Mouse (Mus musculus): ENCODE measurements around the gene Gpx4. TPM values are rescaled to one million over a fixed set of nuclear protein-coding genes. Genes with fewer than 3 reads are reported as not detected.

The Gpx4 gene
- polyA plus RNA-seq, 1 experiment from 2014 or later = 484 TPM

DNA sequence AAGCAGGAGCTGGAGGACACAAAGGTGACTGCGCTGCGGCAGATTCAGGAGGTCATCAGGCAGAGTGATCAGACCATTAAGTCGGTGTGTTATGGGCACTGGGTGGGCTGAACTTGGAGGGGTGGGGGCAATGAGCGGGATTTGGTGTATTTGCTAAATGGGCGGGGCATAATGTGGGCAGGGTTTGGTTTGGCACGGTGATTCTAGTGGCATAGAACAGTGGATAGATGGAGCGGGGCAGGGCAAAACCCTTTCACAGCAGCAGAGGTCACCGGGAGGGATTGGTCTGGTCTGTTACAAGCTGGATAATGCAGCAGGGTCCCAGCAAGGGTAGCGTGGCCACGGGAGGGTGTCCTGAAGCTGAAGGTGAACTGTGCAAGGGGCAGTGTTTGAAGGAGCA, 21.5 kb upstream of the Gpx4 start:
- no peak overlapping the region for H3K4me3 ChIP-seq
- 80% methylated on average over 10 of the region's 10 CpGs for WGBS
- H3K4me2 ChIP-seq (replicated peaks) = no peak overlapping the region
- H3K4me1 ChIP-seq = no peaks in the 10 kb centered on the region
- H3K27me3 ChIP-seq = peaks cover 3% of the 10 kb centered on the region
- no peak overlapping the region for H3K9ac ChIP-seq
- ATAC-seq (ENCODE audit: low FRiP score) = no peak; the same call in 1 of the 2 replicates
- 0 out of 2 replicates have a peak, but pooled peaks cover 5% of the 10 kb centered on the region for H3K9me3 ChIP-seq (replicated peaks)
- no peaks in the 10 kb centered on the region for H3K36me3 ChIP-seq
- no peak overlapping the region for H3K27ac ChIP-seq

DNA sequence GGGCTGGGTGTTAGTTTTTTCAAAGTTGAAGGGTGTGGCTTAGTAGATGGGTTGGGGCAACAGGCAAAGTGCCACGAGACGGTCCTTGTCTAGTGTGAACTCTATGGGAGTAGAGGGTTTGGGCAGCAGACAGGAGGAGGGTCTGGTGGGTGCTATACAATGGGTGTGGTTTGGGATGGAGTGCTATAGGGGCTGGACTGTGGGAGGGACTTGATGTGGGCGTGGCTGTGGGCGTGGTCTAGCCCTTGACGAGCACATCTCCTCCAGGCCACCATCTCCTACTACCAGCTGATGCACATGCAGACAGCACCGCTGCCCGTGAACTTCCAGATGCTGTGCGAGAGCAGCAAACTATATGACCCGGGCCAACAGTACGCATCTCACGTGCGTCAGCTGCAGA, 21.1 kb upstream of the Gpx4 start:
- Histone ChIP-seq H3K36me3 (no peaks in the 10 kb centered on the region), H3K4me1 (0 out of 2 replicates have a peak, but pooled peaks cover 3% of the 10 kb centered on the region), H3K27ac (no peak overlapping the region), H3K4me2 (replicated peaks) (no peak overlapping the region), H3K4me3 (no peak overlapping the region), H3K27me3 (no peaks in the 10 kb centered on the region), H3K9me3 (replicated peaks) (0 out of 2 replicates have a peak, but pooled peaks cover 5% of the 10 kb centered on the region), H3K9ac (no peak overlapping the region)
- peak; percentile 43 for ATAC-seq (ENCODE audit: low FRiP score)
- WGBS = 61% methylated on average over 12 of the region's 12 CpGs

DNA sequence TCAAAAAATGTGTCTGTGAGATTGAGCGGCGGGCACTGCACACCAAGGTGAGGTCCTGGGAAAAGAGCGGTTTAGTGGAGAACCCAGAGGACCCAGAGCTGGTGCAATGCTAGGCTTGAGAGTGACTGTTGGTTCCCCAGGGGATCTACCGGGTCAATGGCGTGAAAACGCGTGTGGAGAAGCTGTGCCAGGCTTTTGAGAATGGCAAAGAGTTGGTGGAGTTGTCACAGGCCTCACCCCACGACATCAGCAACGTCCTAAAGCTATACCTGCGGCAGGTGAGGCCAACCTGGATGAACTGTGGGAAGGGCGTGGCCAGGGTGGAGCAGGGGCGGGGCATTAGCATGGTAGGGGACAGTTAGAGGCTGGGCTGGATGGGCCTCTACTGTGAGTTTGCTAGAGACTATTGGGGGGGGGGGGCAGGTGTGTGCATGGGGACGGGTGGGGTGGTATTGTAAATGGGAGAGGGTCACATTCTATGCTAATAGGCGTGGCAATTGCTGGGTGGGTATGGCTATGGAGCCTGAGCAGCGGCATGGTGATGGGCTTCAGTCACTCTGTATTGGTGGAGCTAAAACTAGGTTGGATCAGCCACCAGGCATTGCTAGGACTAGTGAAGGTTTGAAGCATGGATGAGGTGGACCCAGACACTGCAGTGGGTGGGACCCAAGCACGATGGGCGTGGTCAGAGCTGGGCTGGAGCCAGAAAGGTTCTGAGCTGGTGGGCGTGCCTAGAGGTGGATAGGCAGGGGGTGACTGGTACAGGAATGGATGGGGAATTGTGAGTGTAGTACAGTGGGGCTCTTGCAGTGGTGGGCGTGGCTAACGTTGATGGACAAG, 19.1 kb upstream of the Gpx4 start:
- no peak overlapping the region for H3K4me3 ChIP-seq
- 72% methylated on average over 20 of the region's 20 CpGs for WGBS

DNA sequence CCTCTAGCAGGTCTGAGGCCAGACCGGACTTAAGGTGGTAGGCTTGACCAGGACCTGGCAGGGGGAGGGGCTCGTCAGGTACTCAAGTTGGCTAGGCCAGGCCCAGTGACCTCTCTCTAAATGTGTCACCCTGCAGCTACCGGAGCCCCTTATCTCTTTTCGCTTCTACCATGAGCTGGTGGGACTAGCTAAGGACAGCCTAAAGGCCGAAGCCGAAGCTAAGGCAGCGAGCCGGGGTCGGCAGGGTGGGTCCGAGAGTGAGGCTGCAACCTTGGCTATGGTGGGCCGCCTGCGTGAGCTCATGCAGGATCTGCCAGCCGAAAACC, 18.5 kb upstream of the Gpx4 start:
- H3K9ac ChIP-seq = no peak overlapping the region
- WGBS = 93% methylated on average over 13 of the region's 13 CpGs
- H3K9me3 ChIP-seq (replicated peaks) = no peaks in the 10 kb centered on the region
- no peaks in the 10 kb centered on the region for H3K36me3 ChIP-seq
- H3K4me2 ChIP-seq (replicated peaks) = no peak overlapping the region
- no peaks in the 10 kb centered on the region for H3K27me3 ChIP-seq
- ATAC-seq (ENCODE audit: low FRiP score) = no peak
- no peak overlapping the region for H3K4me3 ChIP-seq
- no peak overlapping the region for H3K27ac ChIP-seq
- 0 out of 2 replicates have a peak, but pooled peaks cover 3% of the 10 kb centered on the region for H3K4me1 ChIP-seq

More for the DNA sequence above, 19.1 kb upstream of the Gpx4 start:
- Histone ChIP-seq H3K27me3 (no peaks in the 10 kb centered on the region), H3K27ac (no peak overlapping the region), H3K4me2 (replicated peaks) (no peak overlapping the region), H3K9me3 (replicated peaks) (0 out of 2 replicates have a peak, but pooled peaks cover 2% of the 10 kb centered on the region), H3K9ac (no peak overlapping the region), H3K36me3 (no peaks in the 10 kb centered on the region), H3K4me1 (0 out of 2 replicates have a peak, but pooled peaks cover 3% of the 10 kb centered on the region)
- ATAC-seq (ENCODE audit: low FRiP score) = 0 out of 2 replicates have a peak, but pooled peaks have one; percentile 21

DNA sequence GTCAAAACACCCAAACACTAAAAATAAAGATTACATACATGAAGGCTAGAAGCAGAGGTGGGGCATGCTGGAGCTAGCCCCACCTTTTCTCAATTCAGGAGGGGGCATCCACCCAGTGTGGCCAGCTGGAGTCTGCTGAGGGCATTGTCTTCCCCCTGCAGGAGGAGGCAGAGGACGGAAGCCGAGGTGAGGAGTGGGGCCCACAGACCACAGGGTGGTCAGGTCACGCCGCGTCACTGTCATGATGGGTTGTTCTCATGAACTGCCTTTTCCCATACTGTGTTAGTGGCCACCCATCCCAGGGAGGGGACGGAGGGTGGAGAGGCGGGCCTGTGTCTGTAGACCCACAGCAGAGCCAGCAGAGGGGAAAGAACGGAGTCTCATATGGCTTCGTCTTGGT, 16.8 kb upstream of the Gpx4 start:
- Histone ChIP-seq H3K9ac (0 out of 2 replicates have a peak overlapping the region, but pooled peaks have one; percentile 27), H3K4me2 (replicated peaks) (no peak overlapping the region)
- 86% methylated on average over 9 of the region's 9 CpGs for WGBS

DNA sequence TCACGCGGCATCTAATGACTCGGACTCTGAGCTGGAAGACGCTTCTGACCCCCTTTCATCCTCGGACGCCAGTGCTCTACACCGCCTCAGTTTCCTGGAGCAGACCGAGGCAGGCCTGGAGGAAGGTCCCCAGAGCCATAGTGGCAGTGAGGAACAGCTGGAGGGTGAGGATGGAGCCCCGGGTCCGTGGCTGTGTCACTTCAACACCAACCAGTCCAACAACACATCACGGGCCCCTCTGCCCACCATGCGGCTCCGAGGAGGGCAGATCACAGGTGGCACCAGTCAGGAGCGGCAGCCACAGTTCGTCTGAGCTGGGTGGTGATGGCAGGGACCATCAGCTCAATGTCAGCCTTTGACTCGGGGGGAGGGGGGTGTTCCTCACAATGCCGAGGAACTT, 16.2 kb upstream of the Gpx4 start:
- no peak overlapping the region for H3K4me3 ChIP-seq
- WGBS = 86% methylated on average over 17 of the region's 17 CpGs

More for the DNA sequence above, 16.8 kb upstream of the Gpx4 start:
- 0 out of 2 replicates have a peak, but pooled peaks cover 3% of the 10 kb centered on the region for H3K4me1 ChIP-seq
- H3K36me3 ChIP-seq = peaks cover 8% of the 10 kb centered on the region
- H3K4me3 ChIP-seq = no peak overlapping the region
- no peaks in the 10 kb centered on the region for H3K9me3 ChIP-seq (replicated peaks)
- H3K27ac ChIP-seq = no peak overlapping the region
- H3K27me3 ChIP-seq = no peaks in the 10 kb centered on the region
- ATAC-seq (ENCODE audit: low FRiP score) = no peak

DNA sequence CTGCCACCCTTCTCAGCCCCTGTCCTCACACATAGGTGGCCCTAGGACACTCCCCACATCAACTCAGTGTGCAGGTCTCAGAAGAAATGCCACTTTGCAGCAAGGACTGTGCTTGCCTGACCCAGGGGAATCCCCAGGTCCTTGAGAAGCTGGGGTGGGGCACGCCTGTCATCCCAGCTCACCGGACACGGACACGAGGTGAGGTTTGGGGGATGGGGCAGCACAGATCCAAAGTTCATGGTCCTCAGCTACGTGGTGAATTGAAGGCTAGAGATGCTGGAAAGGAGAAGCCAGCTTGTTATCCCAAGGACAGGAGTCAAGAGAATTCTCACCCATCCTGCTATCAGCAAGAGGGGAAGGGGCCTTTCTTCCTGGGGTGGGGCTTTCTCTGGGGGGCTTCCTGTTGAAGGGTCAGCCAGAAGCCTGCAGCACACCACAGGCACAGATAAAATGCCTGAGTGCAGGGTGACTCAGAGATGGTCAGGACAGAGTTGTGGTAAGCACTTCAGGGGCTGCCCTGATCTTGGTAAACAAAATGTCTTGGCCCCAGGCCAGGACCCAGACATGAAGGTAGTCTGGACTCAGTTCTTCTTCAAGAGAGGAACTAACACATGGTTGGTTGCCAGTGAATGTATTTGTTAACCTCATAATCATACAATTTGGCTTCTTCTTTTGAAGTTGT, 14.0 kb upstream of the Gpx4 start:
- WGBS = 81% methylated on average over 5 of the region's 5 CpGs
- peak overlapping the region; percentile 23; the same call in 1 of the 2 replicates for H3K27ac ChIP-seq
- no peak overlapping the region for H3K4me2 ChIP-seq (replicated peaks)
- H3K36me3 ChIP-seq = peaks cover 34% of the 10 kb centered on the region
- H3K9me3 ChIP-seq (replicated peaks) = no peaks in the 10 kb centered on the region
- ATAC-seq (ENCODE audit: low FRiP score) = no peak
- peaks cover 7% of the 10 kb centered on the region for H3K4me1 ChIP-seq
- H3K9ac ChIP-seq = no peak overlapping the region
- no peak overlapping the region for H3K4me3 ChIP-seq
- H3K27me3 ChIP-seq = no peaks in the 10 kb centered on the region

More for the DNA sequence above, 16.2 kb upstream of the Gpx4 start:
- Histone ChIP-seq H3K27ac (no peak overlapping the region), H3K4me1 (0 out of 2 replicates have a peak, but pooled peaks cover 3% of the 10 kb centered on the region), H3K9ac (peak overlapping the region; percentile 27; the same call in 1 of the 2 replicates), H3K4me2 (replicated peaks) (no peak overlapping the region), H3K36me3 (peaks cover 14% of the 10 kb centered on the region), H3K9me3 (replicated peaks) (no peaks in the 10 kb centered on the region), H3K27me3 (no peaks in the 10 kb centered on the region)
- no peak for ATAC-seq (ENCODE audit: low FRiP score)

DNA sequence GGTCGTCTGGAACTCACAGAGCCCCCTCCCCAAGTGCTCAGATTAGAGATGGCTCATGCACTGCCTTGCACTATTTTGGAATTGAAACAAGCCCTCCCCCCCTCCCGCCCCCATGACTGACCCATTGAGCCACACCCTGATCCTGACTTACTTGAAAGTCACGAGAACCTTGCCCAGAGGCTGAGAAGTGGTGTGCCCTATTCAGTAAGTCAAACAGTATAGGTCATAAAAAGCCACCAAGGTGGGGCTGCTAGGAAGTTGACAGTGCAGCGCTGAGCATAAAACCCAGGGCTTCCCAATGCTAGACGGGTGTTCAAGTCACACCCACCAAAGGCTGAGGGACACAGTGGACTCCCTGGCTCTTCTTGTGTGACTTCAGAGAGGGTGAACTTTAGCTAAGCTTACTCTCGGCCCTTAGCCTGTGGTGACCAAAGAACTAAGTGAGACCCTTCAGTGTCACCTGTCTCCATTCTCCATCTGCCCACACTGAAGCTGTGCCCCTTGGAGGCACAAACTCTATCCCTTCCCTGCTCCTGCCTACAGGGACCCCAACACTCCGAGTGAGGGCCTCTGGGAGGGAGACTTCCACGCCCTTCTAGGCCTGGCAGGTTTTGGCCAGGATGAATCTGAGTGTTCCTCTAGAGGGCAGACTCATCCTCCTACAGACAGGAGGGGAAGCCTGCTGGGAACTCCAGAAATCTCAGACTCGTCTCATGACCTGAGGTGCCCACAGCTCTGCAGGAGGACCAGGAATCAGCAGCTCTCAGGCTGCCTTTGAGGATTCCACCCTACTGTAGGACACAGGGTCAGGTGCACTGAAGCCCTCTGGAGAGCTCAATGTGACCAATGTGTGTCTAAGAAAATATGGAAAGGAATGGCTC, 13.2 kb upstream of the Gpx4 start:
- ATAC-seq (ENCODE audit: low FRiP score) = no peak
- no peak overlapping the region for H3K4me2 ChIP-seq (replicated peaks)
- H3K4me1 ChIP-seq = peaks cover 15% of the 10 kb centered on the region
- H3K27ac ChIP-seq = peak overlapping the region; percentile 23; the same call in 1 of the 2 replicates
- no peak overlapping the region for H3K4me3 ChIP-seq
- H3K27me3 ChIP-seq = no peaks in the 10 kb centered on the region
- no peaks in the 10 kb centered on the region for H3K9me3 ChIP-seq (replicated peaks)
- 46% methylated on average over 9 of the region's 9 CpGs for WGBS
- H3K36me3 ChIP-seq = peaks cover 38% of the 10 kb centered on the region
- H3K9ac ChIP-seq = no peak overlapping the region

DNA sequence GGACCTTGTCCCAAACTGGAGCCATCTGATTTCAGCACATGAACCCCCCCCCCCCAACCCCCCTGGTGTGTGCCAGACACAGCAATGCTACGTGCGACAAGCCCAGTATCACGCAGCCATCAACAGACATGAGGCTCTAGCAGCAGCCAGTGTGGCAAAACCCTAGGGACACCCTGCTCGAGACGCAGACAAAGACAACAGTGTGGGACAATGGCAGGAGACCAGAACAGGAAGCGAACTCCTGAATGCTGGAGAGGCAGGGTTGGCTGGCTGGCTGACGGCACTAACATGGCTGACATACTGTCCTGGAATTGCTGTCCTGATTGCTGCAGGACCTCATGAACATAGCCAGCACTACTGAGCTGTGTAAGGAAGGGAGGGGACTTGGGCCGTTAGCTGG, 11.8 kb upstream of the Gpx4 start:
- H3K4me3 ChIP-seq = no peak overlapping the region
- no peaks in the 10 kb centered on the region for H3K27me3 ChIP-seq
- no peak overlapping the region for H3K4me2 ChIP-seq (replicated peaks)
- 0 out of 2 replicates have a peak overlapping the region, but pooled peaks have one; percentile 44 for H3K27ac ChIP-seq
- peaks cover 20% of the 10 kb centered on the region for H3K4me1 ChIP-seq
- ATAC-seq (ENCODE audit: low FRiP score) = no peak
- no peak overlapping the region; the same call in 1 of the 2 replicates for H3K9ac ChIP-seq
- peaks cover 38% of the 10 kb centered on the region for H3K36me3 ChIP-seq
- no peaks in the 10 kb centered on the region for H3K9me3 ChIP-seq (replicated peaks)
- 71% methylated on average over 8 of the region's 8 CpGs for WGBS

DNA sequence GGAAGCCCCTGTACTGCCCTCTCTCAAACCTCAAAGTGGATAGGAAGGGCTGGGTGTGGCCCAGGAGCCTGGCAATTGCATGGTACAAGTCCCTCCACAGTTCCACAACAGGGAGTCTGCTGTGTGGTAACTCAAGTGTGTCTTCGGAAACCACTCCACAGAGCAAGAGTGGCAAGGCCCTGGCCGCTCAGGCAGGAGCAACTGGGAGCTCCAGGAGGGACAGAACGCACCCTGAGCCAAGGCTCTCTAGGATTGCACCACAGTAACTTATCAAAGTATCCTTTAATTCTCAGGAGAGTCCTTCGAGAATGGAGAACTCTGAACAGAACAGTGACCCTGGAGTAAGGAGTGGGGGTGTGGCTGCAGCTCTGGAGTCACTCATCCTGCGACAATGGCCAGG, 11.3 kb upstream of the Gpx4 start:
- Histone ChIP-seq H3K9ac (no peak overlapping the region), H3K9me3 (replicated peaks) (no peaks in the 10 kb centered on the region), H3K4me3 (no peak overlapping the region), H3K4me1 (peaks cover 18% of the 10 kb centered on the region), H3K36me3 (peaks cover 38% of the 10 kb centered on the region), H3K27me3 (no peaks in the 10 kb centered on the region), H3K27ac (0 out of 2 replicates have a peak overlapping the region, but pooled peaks have one; percentile 44), H3K4me2 (replicated peaks) (no peak overlapping the region)
- 97% methylated on average over 5 of the region's 5 CpGs for WGBS
- no peak for ATAC-seq (ENCODE audit: low FRiP score)

DNA sequence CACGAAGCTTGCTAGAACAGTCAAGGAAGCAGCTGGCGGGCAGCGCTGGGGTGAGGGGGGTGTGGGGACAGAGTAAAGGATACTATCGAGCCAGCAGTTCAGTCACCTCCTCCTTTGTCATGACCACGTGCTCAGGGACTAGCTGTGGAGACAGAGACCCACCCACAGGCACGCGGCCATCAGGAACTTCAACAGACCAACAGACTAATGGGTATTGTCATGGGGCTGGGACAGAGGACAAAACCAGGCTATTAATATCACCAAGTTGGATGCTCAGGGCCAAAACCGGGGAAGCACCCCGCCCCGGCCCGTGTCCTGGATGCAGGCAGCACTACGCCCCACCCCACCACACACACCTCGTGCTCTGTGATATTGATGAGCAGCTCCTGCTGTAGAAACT, 10.1 kb upstream of the Gpx4 start:
- H3K36me3 ChIP-seq = peaks cover 38% of the 10 kb centered on the region
- no peaks in the 10 kb centered on the region for H3K27me3 ChIP-seq
- WGBS = 95% methylated on average over 13 of the region's 13 CpGs
- no peak for ATAC-seq (ENCODE audit: low FRiP score)
- H3K4me3 ChIP-seq = no peak overlapping the region
- H3K4me2 ChIP-seq (replicated peaks) = no peak overlapping the region
- H3K9me3 ChIP-seq (replicated peaks) = no peaks in the 10 kb centered on the region
- peak overlapping the region; percentile 13; the same call in 1 of the 2 replicates for H3K9ac ChIP-seq
- no peak overlapping the region for H3K27ac ChIP-seq
- H3K4me1 ChIP-seq = peaks cover 18% of the 10 kb centered on the region

Measured in hindbrain, embryonic 12.5 days (tissue).